Mouse (Mus musculus) neural tube, embryonic 14.5 days (tissue): ENCODE measurements at regions not wholly inside any gene's neighbourhood (a gene's known extent, or its start where the extent isn't known, plus 50 kb on each side); places are given as distances from the start of the nearest gene placed in this dataset.

Source experiments
- ATAC-seq: fragments of 200-750 bp; cut with Nextera tagmentation; 2 replicates; pipeline ENCODE4 v1.8.0; 2017; ENCODE audit warnings: low read depth, mild to moderate bottlenecking, moderate TSS enrichment, moderate library complexity
- H3K27ac ChIP-seq: fragments of 300-500 bp; sonication (generic); 2 replicates; pipeline ENCODE4 v1.5.1; 2014; ENCODE audit warnings: low read depth, mild to moderate bottlenecking, control low read depth, low read length, moderate library complexity, mixed read lengths
- H3K27me3 ChIP-seq: fragments of 300-500 bp; sonication (generic); 2 replicates; pipeline ENCODE4 v1.6.1; 2014; ENCODE audit warnings: low read length; ENCODE audit not compliant: control insufficient read depth, insufficient read depth
- H3K36me3 ChIP-seq: fragments of 300-500 bp; sonication (generic); 2 replicates; pipeline ENCODE4 v1.6.1; 2014; ENCODE audit warnings: low read length, mixed read lengths; ENCODE audit not compliant: control insufficient read depth, insufficient read depth
- H3K4me1 ChIP-seq: fragments of 300-500 bp; sonication (generic); 2 replicates; pipeline ENCODE4 v1.6.1; 2014; ENCODE audit warnings: low read length; ENCODE audit not compliant: control insufficient read depth, insufficient read depth
- H3K4me2 ChIP-seq: fragments of 300-500 bp; sonication (generic); 2 replicates; pipeline ENCODE4 v1.6.1; 2014; ENCODE audit warnings: mild to moderate bottlenecking, low read depth, low read length, control low read depth
- H3K4me3 ChIP-seq: fragments of 300-500 bp; sonication (generic); 2 replicates; pipeline ENCODE4 v1.5.1; 2014; ENCODE audit warnings: low read depth, low read length, control low read depth, mixed read lengths
- H3K9ac ChIP-seq: fragments of 300-500 bp; sonication (generic); replicated peaks from 2 replicates; pipeline ENCODE4 v1.6.1; 2014; ENCODE audit warnings: low read depth, mild to moderate bottlenecking, control low read depth, low read length, mixed read lengths
- H3K9me3 ChIP-seq: fragments of 300-500 bp; sonication (generic); 2 replicates; pipeline ENCODE4 v1.6.1; 2016; ENCODE audit warnings: low read length; ENCODE audit not compliant: control insufficient read depth
- WGBS: fragments of 180-500 bp; shearing (Covaris S2); extraction: QIAGEN DNeasy Blood & Tissue Kit; methylation state at CpG from one replicate; pipeline ENCODE4 v1.1.7; 2014; 5-methylcytosine and 5-hydroxymethylcytosine counted together

DNA sequence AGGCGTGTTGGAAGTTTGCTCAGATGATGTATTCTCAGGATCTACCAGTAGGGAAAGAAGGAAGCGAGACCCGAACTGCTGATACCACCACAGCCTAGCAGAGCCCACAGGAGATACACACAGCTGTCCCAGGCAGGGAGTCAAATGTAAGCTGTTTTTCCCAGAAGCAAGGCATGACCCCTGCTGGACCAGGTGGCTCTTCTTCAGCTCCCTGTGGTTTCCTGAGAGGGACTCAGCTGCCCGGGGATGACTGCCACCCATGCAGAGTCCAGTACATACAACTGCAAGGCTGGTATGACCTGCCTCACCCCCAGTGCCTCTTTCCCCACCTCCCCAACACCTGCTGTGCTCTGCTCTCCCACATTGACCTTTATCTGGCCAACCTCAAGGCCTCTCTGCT, 184.4 kb downstream of the Tmem132e start:
- Histone ChIP-seq H3K9ac (no peak overlapping the region), H3K36me3 (no peaks in the 10 kb centered on the region), H3K27me3 (peaks cover 4% of the 10 kb centered on the region; the same call in 1 of the 2 replicates), H3K27ac (no peak overlapping the region), H3K9me3 (no peaks in the 10 kb centered on the region), H3K4me3 (no peak overlapping the region), H3K4me2 (no peak overlapping the region), H3K4me1 (peaks cover 13% of the 10 kb centered on the region)
- no peak for ATAC-seq
- WGBS, result 87% methylated on average over 4 of the region's 4 CpGs

GRCm38 (mm10) chr11:82571525-82571924, 182.8 kb downstream of the Tmem132e start:
- H3K27me3 ChIP-seq, result no peaks in the 10 kb centered on the region
- H3K36me3 ChIP-seq, result no peaks in the 10 kb centered on the region
- H3K9me3 ChIP-seq, result no peaks in the 10 kb centered on the region
- no peak overlapping the region for H3K4me2 ChIP-seq
- WGBS, result 28% methylated on average over 5 of the region's 5 CpGs
- H3K4me3 ChIP-seq, result no peak overlapping the region
- peaks cover 28% of the 10 kb centered on the region for H3K4me1 ChIP-seq
- H3K9ac ChIP-seq, result no peak overlapping the region
- no peak for ATAC-seq
- no peak overlapping the region for H3K27ac ChIP-seq

GRCm38 (mm10) chr11:82569819-82570218, 181.1 kb downstream of the Tmem132e start:
- Histone ChIP-seq H3K4me1 (peaks cover 38% of the 10 kb centered on the region), H3K9ac (no peak overlapping the region), H3K9me3 (no peaks in the 10 kb centered on the region), H3K27ac (no peak overlapping the region), H3K4me3 (no peak overlapping the region), H3K36me3 (no peaks in the 10 kb centered on the region), H3K4me2 (no peak overlapping the region), H3K27me3 (no peaks in the 10 kb centered on the region)
- ATAC-seq, result no peak

DNA sequence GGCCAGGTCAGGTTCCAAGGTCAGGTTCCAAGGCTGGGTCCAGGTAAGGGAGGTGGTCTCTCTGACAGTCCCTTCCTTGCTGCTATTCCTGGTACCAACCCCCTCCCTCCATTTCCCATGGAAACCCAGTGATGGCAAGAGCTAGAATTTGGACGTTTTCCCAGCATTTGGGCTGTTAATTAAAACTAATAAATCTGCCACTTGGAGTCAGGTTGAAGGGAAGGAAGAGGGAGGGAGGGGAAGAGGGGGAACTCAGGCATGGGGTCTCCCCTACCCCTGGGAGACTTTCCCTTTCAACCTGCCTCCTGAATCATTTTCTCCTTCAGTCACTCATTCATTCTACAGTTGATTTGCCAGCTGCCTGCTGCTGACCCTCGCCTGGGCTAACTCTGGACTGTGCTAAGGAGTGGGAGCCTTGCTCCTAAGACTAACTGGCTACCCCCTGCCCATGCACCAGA, 179.5 kb downstream of the Tmem132e start:
- Histone ChIP-seq H3K4me3 (no peak overlapping the region), H3K9me3 (no peaks in the 10 kb centered on the region), H3K36me3 (no peaks in the 10 kb centered on the region), H3K4me2 (no peak overlapping the region), H3K4me1 (peaks cover 38% of the 10 kb centered on the region), H3K27ac (0 out of 2 replicates have a peak overlapping the region, but pooled peaks have one; percentile 34), H3K27me3 (no peaks in the 10 kb centered on the region), H3K9ac (no peak overlapping the region)
- ATAC-seq, result peak; percentile 73
- WGBS, result 6% methylated on average over 2 of the region's 2 CpGs

GRCm38 (mm10) chr11:82567014-82567685, 178.4 kb downstream of the Tmem132e start:
- no peak for ATAC-seq
- no peaks in the 10 kb centered on the region for H3K9me3 ChIP-seq
- no peaks in the 10 kb centered on the region for H3K36me3 ChIP-seq
- H3K27ac ChIP-seq, result no peak overlapping the region
- peaks cover 38% of the 10 kb centered on the region for H3K4me1 ChIP-seq
- H3K4me2 ChIP-seq, result no peak overlapping the region
- no peak overlapping the region for H3K4me3 ChIP-seq
- WGBS, result 49% methylated on average over 9 of the region's 9 CpGs
- H3K27me3 ChIP-seq, result no peaks in the 10 kb centered on the region
- no peak overlapping the region for H3K9ac ChIP-seq

DNA sequence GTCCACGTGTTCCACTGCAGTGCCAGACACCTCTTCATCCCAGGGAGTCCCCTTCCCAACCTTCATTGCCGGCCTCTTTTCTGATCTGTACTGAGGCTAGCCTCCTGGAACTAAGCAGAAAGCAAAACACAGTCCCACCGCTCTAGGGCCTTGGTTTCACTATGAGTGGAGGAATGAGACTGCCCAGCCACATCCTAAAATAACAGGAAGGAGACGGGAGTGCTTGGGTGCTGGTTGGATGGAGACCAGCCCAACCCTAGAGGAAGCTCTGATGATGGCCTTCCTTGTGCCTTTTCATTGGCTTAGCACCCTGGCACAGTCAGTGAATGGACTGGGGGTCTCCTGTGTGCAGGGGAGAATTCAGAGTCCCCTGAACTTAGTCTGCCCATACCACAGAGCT, 177.4 kb downstream of the Tmem132e start:
- WGBS, result 65% methylated on average over 4 of the region's 4 CpGs
- Histone ChIP-seq H3K4me3 (no peak overlapping the region), H3K9ac (no peak overlapping the region), H3K4me2 (no peak overlapping the region), H3K4me1 (peaks cover 38% of the 10 kb centered on the region), H3K9me3 (no peaks in the 10 kb centered on the region), H3K27me3 (no peaks in the 10 kb centered on the region), H3K27ac (no peak overlapping the region), H3K36me3 (no peaks in the 10 kb centered on the region)
- ATAC-seq, result no peak

GRCm38 (mm10) chr11:82564181-82564580, 175.5 kb downstream of the Tmem132e start:
- no peak for ATAC-seq
- 67% methylated on average over 10 of the region's 10 CpGs for WGBS
- no peak overlapping the region for H3K27ac ChIP-seq
- no peaks in the 10 kb centered on the region for H3K36me3 ChIP-seq
- H3K9ac ChIP-seq, result no peak overlapping the region
- H3K4me2 ChIP-seq, result no peak overlapping the region
- H3K27me3 ChIP-seq, result no peaks in the 10 kb centered on the region
- H3K9me3 ChIP-seq, result no peaks in the 10 kb centered on the region
- H3K4me1 ChIP-seq, result peaks cover 35% of the 10 kb centered on the region
- no peak overlapping the region for H3K4me3 ChIP-seq

DNA sequence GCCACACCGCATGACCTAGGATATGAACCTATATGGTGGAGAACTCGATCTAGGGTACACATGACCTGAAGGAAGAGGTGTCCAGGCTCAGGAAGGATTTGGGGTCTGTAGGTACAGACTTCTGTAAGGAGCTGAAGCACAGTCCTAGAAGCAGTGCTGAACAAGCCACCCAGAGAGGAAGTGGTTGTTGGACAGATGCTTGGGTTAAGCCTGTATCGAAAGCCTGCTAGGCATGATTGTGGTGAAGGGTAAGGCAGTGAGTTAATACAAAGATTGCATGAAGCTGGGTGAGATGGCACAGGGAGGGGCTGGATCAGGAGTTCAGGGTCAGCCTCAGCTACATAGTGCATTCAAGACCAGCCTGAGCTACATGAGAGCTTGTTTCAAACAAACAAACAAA, 153.3 kb downstream of the Tmem132e start:
- H3K27ac ChIP-seq, result no peak overlapping the region
- H3K4me2 ChIP-seq, result no peak overlapping the region
- H3K4me3 ChIP-seq, result no peak overlapping the region
- H3K4me1 ChIP-seq, result no peaks in the 10 kb centered on the region
- H3K9ac ChIP-seq, result no peak overlapping the region
- 88% methylated on average over 3 of the region's 3 CpGs for WGBS
- no peaks in the 10 kb centered on the region for H3K9me3 ChIP-seq
- H3K36me3 ChIP-seq, result no peaks in the 10 kb centered on the region
- H3K27me3 ChIP-seq, result no peaks in the 10 kb centered on the region
- no peak for ATAC-seq

DNA sequence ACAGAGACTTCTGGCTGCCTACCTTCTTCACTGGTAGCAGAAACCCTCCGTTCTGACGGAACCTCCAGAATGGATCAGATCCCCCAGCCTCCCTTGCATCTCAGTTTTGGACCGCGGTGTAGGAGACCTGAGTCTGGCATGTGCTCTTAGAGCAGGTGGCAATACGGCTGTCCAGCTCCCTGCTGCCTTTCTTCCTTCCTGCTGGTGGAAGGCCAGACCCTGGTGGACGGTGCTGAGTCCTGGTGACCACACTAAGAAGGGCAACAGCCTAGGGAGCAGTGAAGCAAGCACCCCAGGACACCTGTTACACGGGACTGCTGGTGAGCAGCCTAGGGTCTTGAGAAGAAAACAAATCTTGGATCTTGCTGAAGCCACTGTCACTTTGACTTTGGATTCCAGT, 152.7 kb downstream of the Tmem132e start:
- Histone ChIP-seq H3K36me3 (no peaks in the 10 kb centered on the region), H3K4me1 (no peaks in the 10 kb centered on the region), H3K27ac (no peak overlapping the region), H3K9ac (no peak overlapping the region), H3K9me3 (no peaks in the 10 kb centered on the region), H3K4me3 (no peak overlapping the region), H3K4me2 (no peak overlapping the region), H3K27me3 (no peaks in the 10 kb centered on the region)
- WGBS, result 89% methylated on average over 7 of the region's 7 CpGs
- no peak for ATAC-seq
